Mouse (Mus musculus) A20 (cell line): ENCODE data around the gene Coasy.
"Not testable (repeated sequence)": the region's sequence is repeated elsewhere in the genome, so short reads cannot be mapped to it uniquely, and the experiment has no call there.

Experiments used
- DNase-seq: peaks from one replicate; pipeline ENCODE4 v3.0.0-alpha.2; 2011; ENCODE audit warnings: low read depth, low spot score

The Coasy gene

DNA sequence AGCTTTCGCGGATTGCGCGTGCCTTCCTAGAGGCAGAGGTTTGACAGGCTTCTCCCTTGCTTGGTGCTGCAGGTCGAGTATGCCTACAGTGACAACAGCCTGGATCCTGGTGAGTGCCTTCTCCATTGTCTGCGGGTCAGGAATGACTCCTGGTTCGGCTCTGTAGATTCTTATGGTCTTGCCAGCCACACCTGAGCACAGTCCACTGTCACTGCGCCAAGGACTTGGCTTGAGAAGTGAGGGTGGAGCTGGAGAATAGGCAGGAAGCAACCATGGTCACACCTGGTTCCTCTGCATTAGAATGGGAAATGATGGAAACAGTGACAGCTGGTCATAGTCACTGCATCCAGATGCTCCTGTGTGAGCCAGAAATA is 5.3 kb downstream of the Coasy start:
- DNase-seq: no peak

- DNase-seq: no peak
These were observed 7.6 kb downstream of the Coasy start for GRCm38 (mm10) chr11:101089931-101090330.

DNA sequence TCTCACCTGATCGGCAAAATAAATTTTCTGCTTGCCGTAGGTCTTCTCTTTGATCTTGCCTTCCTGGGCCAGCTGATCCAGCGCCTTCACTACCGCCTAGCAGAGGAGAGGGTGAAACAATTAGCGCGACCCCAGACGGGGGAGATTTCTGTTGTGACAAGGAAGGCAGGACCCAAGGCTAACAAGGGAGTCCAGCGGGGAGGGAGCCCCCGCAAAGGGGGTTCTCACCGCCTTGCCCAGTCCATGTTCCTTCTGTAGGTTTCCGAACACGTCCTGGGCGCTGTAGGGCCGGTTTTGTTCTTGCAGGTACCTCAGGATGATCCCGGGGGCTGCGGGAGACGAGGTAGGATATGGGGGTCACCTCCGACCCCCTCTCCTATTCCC is 12.6 kb downstream of the Coasy start:
- DNase-seq: no peak

DNA sequence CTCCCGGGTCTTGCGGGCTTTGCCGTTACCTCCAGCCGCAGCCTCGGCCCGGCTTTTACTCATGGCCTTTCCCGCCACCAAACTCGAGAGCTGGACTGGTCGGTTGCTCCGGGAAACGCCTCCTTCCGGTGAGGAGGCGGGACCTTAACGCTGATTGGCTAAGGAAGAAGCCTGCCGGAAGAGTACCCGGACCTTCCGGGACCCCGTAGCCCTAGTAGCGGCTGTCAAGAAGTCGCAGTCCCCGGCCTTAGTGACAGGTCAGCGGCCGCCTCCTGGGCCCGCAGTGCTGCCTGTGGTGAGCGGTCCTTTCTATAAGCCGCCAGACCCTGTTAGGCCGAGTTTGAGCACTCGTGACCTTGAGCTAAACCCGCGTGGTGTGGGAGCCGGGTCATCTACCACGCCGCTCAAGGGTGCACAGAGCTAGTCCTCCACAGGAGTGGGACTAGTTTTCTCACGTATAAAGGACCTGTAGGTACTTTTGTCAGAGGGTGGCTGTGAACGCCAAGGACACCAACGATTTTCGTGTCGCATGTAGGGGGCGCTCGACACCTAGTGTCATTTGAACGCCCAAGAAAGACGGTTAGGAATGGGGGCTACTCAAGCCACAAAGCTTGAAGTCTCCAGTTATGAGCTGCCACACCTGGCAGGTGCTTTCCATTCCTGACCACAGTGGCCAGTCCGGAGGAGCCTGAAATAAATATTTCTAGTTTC is 13.1 kb downstream of the Coasy start, which contains the start of gene Psmc3ip:
TSS of gene Psmc3ip (minus strand) at position 123 of the 711 bp plus-strand sequence.
- peak; percentile 98 for DNase-seq

DNA sequence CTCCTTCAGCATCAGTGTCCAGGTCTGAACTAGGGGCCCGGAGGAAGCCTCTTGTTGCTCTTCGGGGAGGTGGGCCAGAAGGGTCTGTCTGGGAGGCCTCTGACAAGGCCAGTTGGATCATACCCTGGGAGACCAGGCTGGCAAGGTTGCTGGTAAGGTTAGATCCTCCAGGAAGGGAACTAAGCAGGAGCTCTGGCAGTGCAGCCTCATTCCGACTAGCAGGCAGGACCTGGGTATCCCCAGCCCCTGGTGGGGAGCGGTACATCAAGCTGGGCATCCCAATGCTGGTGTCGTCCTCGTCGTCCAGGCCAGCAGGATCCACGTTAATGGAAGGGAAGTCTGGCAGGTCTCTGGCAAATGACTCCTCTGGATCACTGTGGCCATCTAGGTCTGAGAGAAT is 15.9 kb downstream of the Coasy start:
- no peak for DNase-seq

DNA sequence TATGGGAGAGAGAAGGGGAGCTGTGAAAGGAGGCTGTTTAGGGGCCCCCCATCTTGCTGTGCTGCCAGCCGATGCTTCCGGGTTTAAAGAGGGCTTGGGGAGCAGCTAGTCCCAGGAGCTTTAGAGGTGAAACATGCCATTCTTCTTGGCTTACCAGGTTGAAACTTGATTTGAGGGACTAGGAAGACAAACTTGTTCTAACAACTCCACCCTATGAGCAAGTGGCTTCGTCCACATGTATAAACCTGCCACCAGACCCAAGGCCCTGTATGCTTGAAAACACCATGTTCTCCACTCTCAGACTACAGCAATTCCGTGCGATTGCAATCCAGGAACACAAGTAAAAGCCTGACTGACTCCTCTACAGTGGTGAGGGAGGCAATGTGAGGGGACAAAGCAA is 20.6 kb downstream of the Coasy start:
- DNase-seq: no peak

GRCm38 (mm10) chr11:101109351-101109750 is 27.0 kb downstream of the Coasy start:
- no peak for DNase-seq

DNA sequence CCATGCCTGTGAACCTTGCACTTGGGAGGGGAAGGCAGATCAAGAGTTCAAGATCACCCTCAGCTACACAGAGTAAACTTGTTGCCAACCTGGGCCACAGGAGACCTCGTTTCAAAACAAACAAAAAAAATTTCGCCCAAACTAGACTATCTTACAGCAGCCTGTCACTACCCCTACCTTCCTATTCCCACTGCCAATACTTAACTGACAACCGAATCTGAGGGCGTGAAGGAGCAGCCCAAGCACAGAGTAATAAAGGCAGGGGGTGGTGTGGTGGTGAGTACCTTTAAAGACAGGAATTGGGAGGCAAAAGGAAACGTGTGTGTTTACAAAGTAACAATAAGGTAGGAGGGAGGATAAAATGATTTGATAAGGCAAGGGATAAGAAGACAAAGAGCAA is 28.3 kb downstream of the Coasy start:
- DNase-seq: no peak

- no peak for DNase-seq
These were observed 28.8 kb downstream of the Coasy start for GRCm38 (mm10) chr11:101111178-101111577.

GRCm38 (mm10) chr11:101112186-101112585 is 29.8 kb downstream of the Coasy start:
- no peak for DNase-seq

DNA sequence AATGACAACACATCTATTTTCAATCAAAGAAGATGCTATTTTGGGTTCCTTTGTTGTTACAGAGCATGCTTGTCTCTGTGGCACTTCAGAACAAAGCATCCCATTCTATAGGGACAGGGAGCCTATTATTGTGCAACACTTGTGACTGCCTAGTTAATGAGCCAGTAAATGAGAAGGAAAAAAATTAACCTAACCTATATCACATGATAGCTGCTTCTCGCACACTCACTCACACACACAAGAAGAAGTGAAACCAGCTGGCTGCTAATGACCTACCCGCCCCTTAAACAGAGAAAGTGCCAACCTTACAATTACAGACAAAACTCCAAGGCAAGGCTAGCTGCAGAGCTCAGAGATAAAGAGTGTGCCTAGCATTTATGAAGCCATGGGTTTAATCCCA is 33.2 kb downstream of the Coasy start:
- peak; percentile 79 for DNase-seq

- no peak for DNase-seq
These were observed 35.7 kb downstream of the Coasy start for GRCm38 (mm10) chr11:101118105-101118504.

DNA sequence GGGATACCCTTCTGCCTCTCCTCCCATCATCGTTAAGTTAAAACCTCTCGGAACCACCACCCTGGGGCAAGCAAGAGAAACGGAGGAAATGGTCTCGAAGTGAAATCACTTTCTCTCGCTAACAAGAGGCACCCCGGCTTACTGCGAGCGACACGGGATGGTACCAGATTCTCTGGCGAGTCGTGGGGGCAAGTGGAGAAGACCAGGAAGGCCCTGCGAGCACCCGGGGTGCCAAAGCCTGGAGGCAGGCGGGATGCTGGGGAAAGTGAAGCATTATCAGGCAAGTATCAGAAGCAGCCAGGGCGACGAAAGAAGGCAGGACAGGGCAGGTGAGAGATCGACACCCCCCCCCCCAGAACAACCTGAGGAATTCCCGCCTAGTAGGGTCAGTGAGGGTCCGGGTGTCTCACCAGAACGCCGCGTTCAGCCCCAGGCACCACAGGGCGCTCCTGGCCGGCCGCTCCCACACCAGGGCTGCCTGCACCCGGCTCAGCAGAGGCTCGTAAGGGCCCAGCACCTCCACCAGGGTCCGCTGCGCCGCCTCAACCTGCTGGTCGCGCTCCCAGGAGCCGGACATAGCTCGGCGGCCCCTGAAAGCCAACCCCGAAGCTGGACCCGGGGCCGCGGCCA is 36.9 kb downstream of the Coasy start:
- no peak for DNase-seq

GRCm38 (mm10) chr11:101119761-101120544 is 37.6 kb downstream of the Coasy start, which contains the start of the genes Retreg3 and Tubg1:
Gene Retreg3 (minus strand): TSS chr11:101119893.
Gene Tubg1 (plus strand): TSS chr11:101119938.
- peak; percentile 100 for DNase-seq

DNA sequence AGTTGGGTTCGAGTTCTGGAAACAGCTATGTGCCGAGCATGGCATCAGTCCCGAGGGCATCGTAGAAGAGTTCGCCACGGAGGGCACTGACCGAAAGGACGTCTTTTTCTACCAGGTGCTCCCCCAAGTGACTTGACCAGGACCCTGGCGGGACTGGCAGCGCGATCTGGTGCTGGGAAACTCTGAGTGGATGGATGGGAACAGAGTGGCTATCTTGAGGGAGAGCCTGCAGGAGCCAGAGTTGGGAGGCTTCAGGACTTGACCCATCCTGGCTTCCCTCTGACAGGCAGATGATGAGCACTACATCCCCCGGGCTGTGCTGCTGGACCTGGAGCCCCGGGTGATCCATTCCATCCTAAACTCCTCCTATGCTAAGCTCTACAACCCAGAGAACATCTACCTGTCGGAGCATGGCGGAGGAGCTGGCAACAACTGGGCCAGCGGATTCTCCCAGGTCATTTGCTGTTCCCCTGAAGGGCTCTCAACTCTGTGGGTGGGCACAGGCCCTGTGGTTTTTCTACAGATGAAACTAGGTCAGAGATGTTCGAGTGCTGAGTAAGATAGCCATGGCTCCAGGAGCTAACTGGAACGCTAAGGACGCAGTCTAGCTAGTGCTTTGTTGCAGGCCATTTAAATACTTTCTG is 38.3 kb downstream of the Coasy start:
- DNase-seq: no peak

- not testable (repeated sequence) for DNase-seq
These were observed 42.1 kb downstream of the Coasy start for GRCm38 (mm10) chr11:101124494-101124893.

DNA sequence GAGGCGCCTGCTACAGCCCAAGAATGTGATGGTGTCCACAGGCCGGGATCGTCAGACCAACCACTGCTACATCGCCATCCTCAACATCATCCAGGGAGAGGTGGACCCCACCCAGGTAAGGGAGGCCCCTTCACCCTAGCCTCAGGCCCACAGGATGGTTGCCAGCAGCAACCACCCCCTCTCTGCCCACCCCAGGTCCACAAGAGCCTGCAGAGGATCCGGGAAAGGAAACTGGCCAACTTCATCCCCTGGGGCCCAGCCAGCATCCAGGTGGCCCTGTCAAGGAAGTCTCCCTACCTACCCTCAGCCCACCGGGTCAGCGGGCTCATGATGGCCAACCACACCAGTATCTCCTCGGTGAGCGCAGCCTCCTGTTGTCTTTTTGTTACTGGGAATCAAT is 42.6 kb downstream of the Coasy start:
- DNase-seq: not testable (repeated sequence)

DNA sequence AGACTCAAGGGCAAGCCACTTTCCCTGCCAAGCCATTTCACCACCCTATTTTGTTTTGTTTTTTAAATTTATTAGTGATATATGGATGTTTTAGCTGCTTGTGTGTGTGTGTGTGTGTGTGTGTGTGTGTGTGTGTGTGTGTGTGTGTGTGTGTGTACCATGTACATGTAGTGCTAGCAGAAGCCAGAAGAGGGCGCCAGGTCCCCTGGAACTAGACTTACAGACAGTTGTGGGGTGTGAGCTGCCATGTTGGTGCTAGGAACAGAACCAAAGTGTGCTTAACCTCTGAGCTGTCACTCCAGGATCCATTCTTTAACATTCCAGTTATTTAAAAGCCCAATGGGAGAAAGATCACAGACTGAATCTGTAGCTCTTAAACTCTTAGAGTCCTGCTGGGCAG is 44.7 kb downstream of the Coasy start:
- DNase-seq: peak; percentile 49

DNA sequence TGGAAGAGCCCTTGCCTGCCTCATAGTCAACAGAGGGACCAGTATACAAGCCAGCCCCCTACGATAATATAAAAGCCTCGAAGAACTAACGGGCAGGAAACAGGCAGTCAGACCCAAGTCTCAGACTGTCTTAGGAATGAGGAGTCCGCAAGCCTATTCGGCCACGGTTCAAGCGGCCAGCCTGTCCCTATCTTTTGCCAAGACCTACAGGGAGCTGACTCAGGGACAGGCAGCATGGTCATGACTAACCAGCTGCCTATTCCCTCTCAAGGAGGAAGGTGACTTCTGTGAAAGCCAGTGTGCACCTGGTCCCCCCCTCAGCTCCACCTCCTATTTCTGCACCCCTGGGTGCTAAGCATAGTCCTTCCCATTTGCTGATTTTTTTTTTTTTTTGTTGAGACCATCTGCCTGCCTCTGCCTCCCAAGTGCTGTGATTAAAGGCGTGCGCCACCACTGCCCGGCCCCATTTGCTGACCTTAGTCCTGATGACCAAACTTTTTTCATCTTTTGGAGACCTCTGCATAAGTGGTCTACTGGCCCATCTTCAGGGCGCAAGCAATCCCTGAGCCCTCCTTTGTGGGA is 46.7 kb downstream of the Coasy start:
- peak; percentile 71 for DNase-seq

DNA sequence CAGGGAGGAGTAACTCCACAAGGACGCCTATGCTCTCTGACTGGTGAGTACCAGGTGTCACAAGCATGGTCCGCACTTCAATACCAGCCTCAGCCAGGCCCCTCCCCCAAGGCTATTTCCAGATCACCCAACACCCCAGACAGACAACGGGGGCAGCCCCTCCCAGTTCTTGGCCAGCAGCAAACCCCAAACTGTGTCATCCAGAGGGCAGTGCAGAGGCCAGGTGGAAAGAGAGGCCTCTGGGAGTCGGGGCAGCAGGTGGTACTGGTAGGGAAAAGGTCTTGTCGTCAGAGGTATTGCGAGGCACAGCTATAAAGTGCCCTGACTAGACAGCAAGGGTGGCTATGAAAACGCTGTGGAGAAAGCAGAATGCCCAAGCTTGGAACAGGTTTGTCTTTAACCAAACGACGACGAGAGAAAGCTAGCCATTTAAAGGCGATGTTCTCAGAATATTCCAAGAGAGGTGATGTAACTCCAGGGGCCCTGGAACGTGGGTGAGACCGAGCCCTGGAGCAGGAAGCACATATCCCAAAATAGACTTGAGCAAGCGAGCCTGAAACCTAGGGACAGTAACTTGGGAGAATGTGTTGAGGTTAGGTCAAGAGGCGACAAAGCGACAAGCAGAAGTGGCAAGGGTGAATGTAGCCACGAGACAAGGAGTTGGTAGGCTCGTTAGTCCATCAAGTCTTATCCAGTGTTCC is 47.8 kb downstream of the Coasy start:
- DNase-seq: peak; percentile 94

- DNase-seq: no peak
These were observed 48.8 kb downstream of the Coasy start for GRCm38 (mm10) chr11:101131187-101131586.
